Mouse (Mus musculus) intestine, postnatal 0 days (tissue): ENCODE measurements around the gene Mrpl38. TPM values are rescaled to one million over a fixed set of nuclear protein-coding genes. Genes with fewer than 3 reads are reported as not detected.

Experiments used
- ATAC-seq: fragments of 200-750 bp; cut with Nextera tagmentation; 2 replicates; pipeline ENCODE4 v1.8.0; 2017; ENCODE audit warnings: mild to moderate bottlenecking, moderate TSS enrichment, moderate library complexity
- H3K27ac ChIP-seq: fragments of 300-500 bp; sonication (generic); 2 replicates; pipeline ENCODE4 v1.5.1; 2014; ENCODE audit warnings: mild to moderate bottlenecking, low read depth, low read length, moderate library complexity
- H3K27me3 ChIP-seq: fragments of 300-500 bp; sonication (generic); replicated peaks from 2 replicates; pipeline ENCODE4 v1.6.1; 2014; ENCODE audit warnings: low read length, mixed read lengths; ENCODE audit not compliant: control insufficient read depth, insufficient read depth
- H3K36me3 ChIP-seq: fragments of 300-500 bp; sonication (generic); 2 replicates; pipeline ENCODE4 v1.6.1; 2014; ENCODE audit warnings: mild to moderate bottlenecking, moderate library complexity; ENCODE audit not compliant: control insufficient read depth, insufficient read depth
- H3K4me1 ChIP-seq: fragments of 300-500 bp; sonication (generic); replicated peaks from 2 replicates; pipeline ENCODE4 v1.6.1; 2014; ENCODE audit warnings: antibody characterized with exemption, low read length, mixed read lengths; ENCODE audit not compliant: control insufficient read depth, insufficient read depth
- H3K4me2 ChIP-seq: fragments of 300-500 bp; sonication (generic); replicated peaks from 2 replicates; pipeline ENCODE4 v1.6.1; 2014; ENCODE audit warnings: low read depth, mild to moderate bottlenecking, moderate library complexity
- H3K4me3 ChIP-seq: fragments of 300-500 bp; sonication (generic); 2 replicates; pipeline ENCODE4 v1.5.1; 2014; ENCODE audit warnings: low read depth, low read length
- H3K9ac ChIP-seq: fragments of 300-500 bp; sonication (generic); 2 replicates; pipeline ENCODE4 v1.6.1; 2014; ENCODE audit warnings: mild to moderate bottlenecking, low read depth, low read length
- H3K9me3 ChIP-seq: fragments of 300-500 bp; sonication (generic); 2 replicates; pipeline ENCODE4 v1.6.1; 2016; ENCODE audit warnings: mixed run types; ENCODE audit not compliant: control insufficient read depth
- CTCF ChIP-seq: sonication (generic); IDR thresholded peaks from 2 replicates; pipeline ENCODE4 v1.5.1; 2016; ENCODE audit warnings: low read depth, mild to moderate bottlenecking, control low read depth, antibody characterized with exemption, moderate library complexity
- WGBS: fragments of 180-500 bp; shearing (Covaris S2); extraction: QIAGEN DNeasy Blood & Tissue Kit; methylation state at CpG from one replicate; pipeline ENCODE4 v1.1.7; 2014; 5-methylcytosine and 5-hydroxymethylcytosine counted together
- polyA plus RNA-seq: library from polyadenylated mRNA; unstranded; fragments of >200 nt; fragmentation: Nextera tagmentation; extraction: Ambion mirVana; gene quantifications from 2 replicates; pipeline ENCODE4 v1.2.1, GENCODE M21; 2015

Mrpl38 gene
- polyA plus RNA-seq, 1 experiment from 2014 or later: 35.6 TPM

DNA sequence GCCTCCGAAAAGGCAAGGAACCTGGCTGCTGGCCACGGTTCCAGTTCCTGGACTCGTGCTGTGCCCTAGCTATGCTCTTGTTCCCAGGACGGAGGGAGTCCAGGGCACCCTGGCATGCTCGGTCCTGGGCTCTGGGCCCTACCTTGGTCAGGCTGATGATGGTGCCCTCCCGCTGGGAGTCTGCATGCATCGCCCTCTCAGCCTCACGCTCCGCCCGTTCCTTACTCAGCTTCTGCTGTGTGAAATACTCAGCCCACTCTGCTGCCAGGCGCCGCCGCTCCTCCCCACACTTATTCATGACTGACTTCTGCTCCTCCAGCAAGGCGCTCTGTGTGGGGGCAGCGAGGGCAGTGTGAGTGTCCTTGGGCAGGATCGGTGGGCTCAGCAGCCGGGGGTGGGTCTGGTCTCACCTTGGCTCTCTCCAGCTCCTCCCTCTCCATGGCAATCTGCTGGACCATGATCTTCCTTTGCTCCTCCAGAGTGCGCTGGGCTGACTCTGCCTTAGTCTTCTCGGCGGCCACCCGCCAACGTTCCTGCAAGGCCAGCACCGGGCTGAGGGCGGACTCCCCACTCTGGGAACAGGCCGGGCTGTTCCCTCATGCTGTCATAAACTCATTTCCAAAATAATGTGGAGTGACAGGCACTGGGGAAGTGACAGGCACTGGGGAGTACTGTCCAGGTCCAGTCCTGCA is 7.8 kb upstream of the Mrpl38 start:
- no peak for ATAC-seq
- no peak overlapping the region for H3K27ac ChIP-seq

GRCm38 (mm10) chr11:116145481-116146293 is 7.0 kb upstream of the Mrpl38 start:
- ATAC-seq: no peak
- Histone ChIP-seq H3K9me3 (no peaks in the 10 kb centered on the region), H3K4me1 (no peaks in the 10 kb centered on the region), H3K27ac (no peak overlapping the region), H3K4me3 (no peak overlapping the region), H3K9ac (no peak overlapping the region), H3K4me2 (no peak overlapping the region), H3K27me3 (no peaks in the 10 kb centered on the region), H3K36me3 (peaks cover 70% of the 10 kb centered on the region)
- no peak for TF ChIP-seq CTCF
- 79% methylated on average over 18 of the region's 18 CpGs for WGBS

More for the DNA sequence above, 7.8 kb upstream of the Mrpl38 start:
- TF ChIP-seq CTCF: no peak
- no peaks in the 10 kb centered on the region for H3K27me3 ChIP-seq
- H3K4me2 ChIP-seq: no peak overlapping the region
- H3K36me3 ChIP-seq: peaks cover 77% of the 10 kb centered on the region
- H3K4me1 ChIP-seq: no peaks in the 10 kb centered on the region
- no peaks in the 10 kb centered on the region for H3K9me3 ChIP-seq
- WGBS: 83% methylated on average over 25 of the region's 25 CpGs
- no peak overlapping the region for H3K9ac ChIP-seq
- no peak overlapping the region for H3K4me3 ChIP-seq

DNA sequence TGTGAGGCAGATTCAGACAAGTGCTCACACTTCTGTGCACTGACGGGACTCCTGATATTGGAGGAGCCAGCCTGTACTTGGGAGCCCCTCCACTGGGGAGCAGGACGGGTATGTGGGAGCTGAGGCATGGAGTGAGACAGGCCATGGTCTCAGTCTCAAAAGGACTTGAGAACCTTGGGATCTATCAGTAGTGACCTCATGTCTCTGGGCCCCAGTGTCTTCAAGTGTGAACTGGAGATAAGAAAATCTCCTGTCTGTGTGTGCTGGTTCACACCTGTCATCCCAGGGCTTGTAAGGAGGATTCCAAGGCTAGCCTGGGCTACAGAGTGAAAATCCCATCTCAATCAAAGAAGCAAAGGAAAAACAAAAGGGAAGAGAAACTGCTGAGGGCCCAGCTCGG is 4.8 kb upstream of the Mrpl38 start:
- Histone ChIP-seq H3K36me3 (peaks cover 50% of the 10 kb centered on the region), H3K9me3 (no peaks in the 10 kb centered on the region), H3K4me2 (no peak overlapping the region), H3K27me3 (no peaks in the 10 kb centered on the region), H3K9ac (no peak overlapping the region), H3K4me3 (no peak overlapping the region), H3K4me1 (no peaks in the 10 kb centered on the region), H3K27ac (no peak overlapping the region)
- ATAC-seq: no peak
- WGBS: 93% methylated on average over 3 of the region's 3 CpGs
- no peak for TF ChIP-seq CTCF

- 69% methylated on average over 10 of the region's 10 CpGs for WGBS
- Histone ChIP-seq H3K9me3 (no peaks in the 10 kb centered on the region), H3K27me3 (no peaks in the 10 kb centered on the region), H3K4me1 (no peaks in the 10 kb centered on the region), H3K4me3 (no peak overlapping the region), H3K36me3 (peaks cover 40% of the 10 kb centered on the region), H3K4me2 (no peak overlapping the region), H3K9ac (no peak overlapping the region), H3K27ac (no peak overlapping the region)
- TF ChIP-seq CTCF: no peak
- ATAC-seq: no peak
Observed at GRCm38 (mm10) chr11:116142211-116142991, 3.7 kb upstream of the Mrpl38 start.

GRCm38 (mm10) chr11:116138096-116138467 is 586 bp downstream of the Mrpl38 start:
- H3K36me3 ChIP-seq: peaks cover 27% of the 10 kb centered on the region; the same call in 1 of the 2 replicates
- ATAC-seq: no peak
- no peaks in the 10 kb centered on the region for H3K4me1 ChIP-seq
- peak overlapping the region; percentile 83 for H3K4me2 ChIP-seq
- 1% methylated on average over 20 of the region's 20 CpGs for WGBS
- H3K4me3 ChIP-seq: peak overlapping the region; percentile 89
- no peaks in the 10 kb centered on the region for H3K9me3 ChIP-seq
- no peak for TF ChIP-seq CTCF
- peak overlapping the region; percentile 51 for H3K9ac ChIP-seq
- peak overlapping the region; percentile 17 for H3K27ac ChIP-seq
- H3K27me3 ChIP-seq: no peaks in the 10 kb centered on the region

DNA sequence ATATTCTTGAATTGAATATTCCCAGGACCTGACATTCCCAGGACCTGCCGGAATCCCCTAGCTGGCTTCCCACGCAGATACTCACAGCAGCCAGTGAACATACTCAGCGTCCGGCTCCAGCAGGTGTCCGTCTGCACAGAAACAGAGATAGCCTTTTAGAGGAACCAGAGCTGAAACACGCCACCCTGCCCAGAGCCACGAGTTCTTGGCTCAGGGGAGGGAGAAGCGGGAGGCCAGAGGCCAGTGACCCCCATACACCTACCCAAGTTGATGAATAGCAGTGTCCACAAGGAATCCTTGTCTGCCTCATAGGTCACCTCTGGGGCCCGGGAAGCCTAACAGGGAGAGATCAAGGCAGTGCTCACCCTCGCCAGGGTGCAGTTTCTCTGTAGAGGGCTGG is 4.5 kb downstream of the Mrpl38 start:
- WGBS: 89% methylated on average over 10 of the region's 10 CpGs
- Histone ChIP-seq H3K27me3 (no peaks in the 10 kb centered on the region), H3K9me3 (no peaks in the 10 kb centered on the region), H3K4me2 (no peak overlapping the region), H3K27ac (no peak overlapping the region), H3K4me1 (peaks cover 6% of the 10 kb centered on the region), H3K9ac (no peak overlapping the region), H3K36me3 (peaks cover 26% of the 10 kb centered on the region; the same call in 1 of the 2 replicates), H3K4me3 (no peak overlapping the region)
- ATAC-seq: no peak
- TF ChIP-seq CTCF: no peak
